Mouse (Mus musculus): ENCODE results near the gene Sh3bp1. TPM values are rescaled to one million over a fixed set of nuclear protein-coding genes. Genes with fewer than 3 reads are reported as not detected.

Gene Sh3bp1
- 17.7 and 22.2 TPM in 2 replicates for polyA plus RNA-seq (2015; fragmentation: Nextera tagmentation; extraction: Ambion mirVana)

DNA sequence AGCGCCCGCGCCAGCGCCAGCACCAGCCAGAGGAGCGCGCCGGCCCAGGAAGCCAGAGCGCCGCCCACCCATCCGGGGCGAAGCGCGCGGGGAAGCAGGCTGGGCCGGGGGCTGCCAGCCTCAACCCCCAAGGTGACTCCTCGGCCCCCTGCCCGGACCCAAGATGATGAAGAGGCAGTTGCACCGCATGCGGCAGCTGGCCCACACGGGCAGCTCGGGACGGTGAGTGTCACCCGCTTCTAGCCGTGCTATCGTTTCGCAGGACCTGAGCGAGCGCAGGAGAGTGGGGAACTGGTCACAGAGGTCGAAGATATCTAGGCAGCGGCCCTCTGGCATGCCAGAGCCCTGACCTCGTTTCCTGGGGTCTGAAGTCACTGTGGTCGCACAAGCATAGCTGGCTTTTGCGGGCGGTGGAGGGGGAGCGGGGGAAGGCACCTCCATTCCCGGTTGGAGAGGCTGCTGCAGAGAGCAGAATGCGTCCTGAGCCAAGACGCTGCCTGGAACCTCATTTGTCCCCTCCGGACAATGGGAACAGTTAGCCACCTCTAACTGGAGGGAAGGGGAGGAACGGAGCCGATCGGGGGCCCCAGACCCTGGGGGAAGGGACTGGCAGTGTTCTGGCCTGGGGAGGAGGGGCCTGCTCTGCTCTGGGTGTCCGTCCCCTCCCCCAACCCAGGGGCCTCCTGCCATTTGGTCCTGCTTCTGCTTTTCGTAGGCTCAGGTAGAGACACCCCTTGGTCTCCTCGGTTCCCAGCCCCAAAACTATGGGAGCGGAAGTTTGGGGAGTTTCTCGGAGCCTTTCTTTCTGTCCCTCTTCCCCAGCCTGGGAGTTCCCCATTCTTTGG lies at the start of gene Sh3bp1:
Gene Sh3bp1 (plus strand): TSS at position 29 of the 845 bp plus-strand sequence.
- DNase-seq (peak; percentile 66), ATAC-seq (ENCODE audit: low read depth) (peak; percentile 63)
- peak within 1 kb of the TSS; percentile 97 for H3K4me2 ChIP-seq
- peak within 1 kb of the TSS; percentile 89 for H3K27ac ChIP-seq
- 1% methylated on average over 38 of the region's 47 CpGs for WGBS (ENCODE audit: insufficient replicate concordance)
- H3K36me3 ChIP-seq = peaks cover 33% of the 10 kb centered on the region
- H3K9ac ChIP-seq = peak within 1 kb of the TSS; percentile 85
- H3K9me3 ChIP-seq (replicated peaks) = no peaks in the 10 kb centered on the region
- H3K4me3 ChIP-seq (replicated peaks) = peak within 1 kb of the TSS; percentile 84
- no peaks in the 10 kb centered on the region for H3K27me3 ChIP-seq
- peaks cover 77% of the 10 kb centered on the region for H3K4me1 ChIP-seq (replicated peaks)

DNA sequence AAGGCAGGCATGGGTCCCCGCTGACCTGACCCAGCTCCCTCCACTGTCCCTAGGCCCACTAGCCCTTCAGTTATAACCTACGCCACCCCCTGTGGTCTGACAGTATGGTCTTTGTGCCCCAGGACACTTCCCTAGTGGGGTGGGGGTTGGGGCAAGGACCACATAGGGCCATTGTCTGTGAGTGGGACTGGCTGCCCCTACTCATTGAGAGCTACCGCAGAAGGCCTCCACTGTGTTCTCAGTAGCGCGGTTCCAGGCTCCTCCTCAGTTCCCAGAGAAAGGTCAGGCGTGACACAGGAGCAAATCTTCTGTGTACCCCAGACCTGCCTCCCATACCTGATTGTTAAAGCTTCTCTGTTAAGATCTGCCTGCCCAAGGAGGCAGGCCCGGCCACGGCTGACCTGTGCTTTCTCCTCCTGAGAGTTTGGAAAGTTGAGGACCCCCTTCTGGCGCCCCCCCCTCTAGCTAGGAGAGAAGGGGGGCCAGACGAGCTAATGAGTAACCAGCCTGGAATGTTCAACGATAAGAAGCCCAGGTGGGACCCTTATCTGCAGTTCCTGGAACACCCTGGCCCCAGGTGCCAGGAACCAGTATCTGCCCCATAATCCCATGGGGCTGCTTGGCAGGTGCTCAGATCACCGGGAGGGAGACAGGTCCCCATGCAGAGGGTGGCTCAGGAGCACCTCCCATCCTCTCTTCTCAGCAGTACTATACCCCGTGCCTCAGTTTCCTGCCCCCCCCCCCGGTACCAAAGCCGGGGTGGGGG lies 49.3 kb upstream of the Sh3bp1 start:
- WGBS (ENCODE audit: insufficient replicate concordance) = 59% methylated on average over 15 of the region's 15 CpGs
- DNase-seq (no peak), ATAC-seq (ENCODE audit: low read depth) (no peak)
- H3K27me3 ChIP-seq = peaks cover 44% of the 10 kb centered on the region
- H3K27ac ChIP-seq = no peak overlapping the region; the same call in 1 of the 2 replicates
- H3K9me3 ChIP-seq (replicated peaks) = no peaks in the 10 kb centered on the region
- H3K9ac ChIP-seq = no peak overlapping the region
- H3K4me3 ChIP-seq (replicated peaks) = no peak overlapping the region
- H3K4me1 ChIP-seq (replicated peaks) = peaks cover 61% of the 10 kb centered on the region
- H3K36me3 ChIP-seq = peaks cover 20% of the 10 kb centered on the region
- no peak overlapping the region for H3K4me2 ChIP-seq

DNA sequence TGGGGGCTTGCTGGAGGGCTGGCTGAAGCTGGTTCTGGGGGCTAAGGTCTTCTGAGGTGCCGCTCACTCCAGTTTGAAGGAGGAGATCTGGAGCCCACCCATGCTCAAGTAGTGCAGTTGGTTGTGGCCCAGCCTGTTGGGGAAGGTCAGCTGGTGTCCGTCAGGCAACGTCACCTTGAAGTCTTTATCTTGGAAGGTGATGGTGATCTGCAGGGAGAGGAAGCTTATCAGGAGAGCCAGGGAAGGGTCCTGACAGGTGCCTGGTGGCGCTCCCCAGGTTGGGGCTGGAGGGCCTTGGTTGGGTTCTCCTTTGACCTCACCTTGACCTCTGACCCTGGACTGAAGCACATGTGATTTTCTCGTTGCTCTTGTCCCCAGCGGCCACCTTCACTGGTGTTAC lies 48.6 kb upstream of the Sh3bp1 start:
- WGBS (ENCODE audit: insufficient replicate concordance) = 40% methylated on average over 6 of the region's 6 CpGs
- H3K4me1 ChIP-seq (replicated peaks) = peaks cover 58% of the 10 kb centered on the region
- H3K9ac ChIP-seq = no peak overlapping the region
- DNase-seq = no peak
- H3K9me3 ChIP-seq (replicated peaks) = no peaks in the 10 kb centered on the region
- H3K36me3 ChIP-seq = peaks cover 20% of the 10 kb centered on the region
- H3K27ac ChIP-seq = no peak overlapping the region
- H3K27me3 ChIP-seq = peaks cover 41% of the 10 kb centered on the region
- no peak for ATAC-seq (ENCODE audit: low read depth)
- H3K4me3 ChIP-seq (replicated peaks) = no peak overlapping the region
- H3K4me2 ChIP-seq = no peak overlapping the region

DNA sequence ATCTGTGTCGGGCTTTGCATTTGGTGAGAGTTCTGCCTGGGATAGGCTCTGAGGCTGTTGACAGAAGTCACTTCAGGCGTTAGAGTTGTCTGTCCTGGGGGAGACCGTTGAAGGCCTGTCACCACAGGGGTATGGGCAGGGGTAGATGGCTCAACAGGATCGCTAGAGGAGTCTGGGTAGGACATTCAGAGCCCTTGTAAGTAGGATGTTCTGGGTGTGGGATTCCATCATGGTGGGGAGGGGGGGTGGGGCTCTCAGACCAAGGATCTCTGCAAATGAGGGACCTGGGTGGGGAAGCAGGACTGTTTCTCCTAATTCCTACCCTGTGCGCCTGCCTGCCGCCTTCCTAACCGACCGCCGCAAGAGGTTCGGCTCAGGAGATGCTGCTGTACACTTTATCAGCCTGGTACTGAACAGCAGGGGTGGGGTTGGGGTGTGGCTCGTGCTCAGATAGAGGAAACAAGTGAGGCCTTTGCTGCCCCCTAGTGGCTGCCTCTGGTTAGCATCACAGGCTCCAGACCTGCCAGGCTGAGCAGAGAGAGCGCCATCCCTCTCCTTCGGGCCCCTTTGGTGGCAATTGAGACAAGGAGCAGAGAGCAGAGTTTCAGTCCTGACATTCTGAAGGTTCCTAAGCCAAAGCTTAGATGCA lies 47.9 kb upstream of the Sh3bp1 start:
- H3K4me3 ChIP-seq (replicated peaks) = no peak overlapping the region
- peak; percentile 90 for ATAC-seq (ENCODE audit: low read depth)
- 6% methylated on average over 13 of the region's 13 CpGs for WGBS (ENCODE audit: insufficient replicate concordance)
- peak overlapping the region; percentile 43; the same call in 1 of the 2 replicates for H3K27ac ChIP-seq
- peak overlapping the region; percentile 37 for H3K4me2 ChIP-seq
- H3K36me3 ChIP-seq = peaks cover 20% of the 10 kb centered on the region
- peak; percentile 88 for DNase-seq
- peaks cover 35% of the 10 kb centered on the region for H3K27me3 ChIP-seq
- H3K9ac ChIP-seq = no peak overlapping the region
- H3K4me1 ChIP-seq (replicated peaks) = peaks cover 53% of the 10 kb centered on the region
- H3K9me3 ChIP-seq (replicated peaks) = no peaks in the 10 kb centered on the region

DNA sequence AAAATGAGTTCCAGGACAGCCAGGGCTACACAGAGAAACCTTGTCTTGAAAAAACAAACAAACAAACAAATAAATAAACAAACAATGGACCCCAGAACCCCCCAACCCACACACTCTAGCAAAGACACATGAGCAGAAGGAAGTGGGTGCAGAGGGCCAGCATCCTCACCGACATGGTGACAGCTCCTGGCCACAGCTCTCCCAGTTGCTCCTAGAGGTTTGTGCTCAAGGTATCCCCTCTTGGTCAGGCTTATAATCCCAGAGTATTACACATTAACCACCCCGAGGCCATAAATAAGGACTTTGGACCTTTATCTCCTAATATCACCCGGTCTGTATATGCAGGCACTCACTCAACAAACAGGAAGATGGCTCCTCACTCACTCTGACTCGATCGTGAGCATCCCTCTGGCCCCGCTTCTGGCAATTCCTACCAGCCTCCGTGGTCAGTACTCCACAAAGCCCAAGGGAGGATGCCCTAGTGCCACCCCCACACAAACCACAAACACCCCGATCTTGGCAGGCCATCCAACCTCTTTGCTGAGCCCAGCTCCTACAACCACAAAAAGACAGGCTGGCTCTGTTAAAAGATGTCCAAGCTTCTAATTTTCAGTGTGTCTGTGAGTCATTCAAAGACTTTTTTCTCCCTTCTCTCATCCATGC lies 44.1 kb upstream of the Sh3bp1 start, which contains the start of gene Lgals2:
Gene Lgals2 (minus strand): TSS at position 227 of the 663 bp plus-strand sequence.
- no peak for ATAC-seq (ENCODE audit: low read depth)

DNA sequence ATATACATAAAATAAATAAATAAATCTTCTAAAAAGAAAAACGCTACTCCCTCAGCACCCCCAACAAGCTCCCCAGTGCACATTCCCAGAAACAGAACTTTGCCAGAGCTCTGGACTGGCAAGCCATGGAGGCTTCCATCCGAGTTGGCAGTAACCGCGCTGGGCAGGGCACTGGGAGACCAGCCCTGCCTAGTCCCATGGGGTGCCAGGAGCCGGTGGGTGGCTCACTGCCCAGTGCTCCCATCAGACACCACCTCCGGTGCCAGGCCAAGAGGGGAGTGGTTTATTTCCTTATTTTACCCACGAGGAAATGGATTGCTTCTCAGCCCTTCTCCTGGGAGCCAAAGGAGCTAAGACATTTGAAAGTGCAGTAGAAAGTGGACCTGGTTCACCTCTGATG lies 42.6 kb upstream of the Sh3bp1 start:
- H3K36me3 ChIP-seq = no peaks in the 10 kb centered on the region
- no peak overlapping the region for H3K4me3 ChIP-seq (replicated peaks)
- DNase-seq (no peak), ATAC-seq (ENCODE audit: low read depth) (no peak)
- peaks cover 11% of the 10 kb centered on the region; the same call in 1 of the 2 replicates for H3K27me3 ChIP-seq
- no peaks in the 10 kb centered on the region for H3K9me3 ChIP-seq (replicated peaks)
- H3K27ac ChIP-seq = no peak overlapping the region
- 66% methylated on average over 7 of the region's 7 CpGs for WGBS (ENCODE audit: insufficient replicate concordance)
- peaks cover 29% of the 10 kb centered on the region for H3K4me1 ChIP-seq (replicated peaks)
- H3K9ac ChIP-seq = no peak overlapping the region
- no peak overlapping the region for H3K4me2 ChIP-seq

More for the DNA sequence above, 44.1 kb upstream of the Sh3bp1 start, which contains the start of gene Lgals2:
- Histone ChIP-seq H3K36me3 (no peaks in the 10 kb centered on the region), H3K4me1 (replicated peaks) (peaks cover 45% of the 10 kb centered on the region), H3K27me3 (peaks cover 20% of the 10 kb centered on the region), H3K4me2 (no peak within 1 kb of the TSS), H3K27ac (no peak within 1 kb of the TSS), H3K9me3 (replicated peaks) (no peaks in the 10 kb centered on the region), H3K4me3 (replicated peaks) (no peak within 1 kb of the TSS), H3K9ac (no peak within 1 kb of the TSS)
- no peak for DNase-seq
- 29% methylated on average over 8 of the region's 8 CpGs for WGBS (ENCODE audit: insufficient replicate concordance)

DNA sequence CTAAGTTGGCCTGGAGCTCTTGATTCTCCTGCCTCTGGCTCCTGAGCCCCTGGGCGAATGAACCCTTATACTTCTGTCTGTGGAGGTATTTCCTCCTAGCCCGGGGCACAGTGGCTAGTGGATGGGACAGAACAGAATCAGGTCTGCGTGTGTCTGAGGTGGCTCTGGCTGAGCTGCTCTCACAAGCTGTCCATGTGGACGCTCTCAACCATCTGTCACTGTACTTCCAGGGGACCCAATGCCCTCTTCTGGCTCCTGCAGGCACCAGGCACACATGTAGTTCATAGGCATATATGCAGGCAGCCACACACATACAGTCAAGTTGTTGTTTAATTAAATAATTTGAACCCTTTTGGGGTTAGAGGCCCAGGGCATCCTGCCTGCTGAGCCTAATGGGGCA lies 40.3 kb upstream of the Sh3bp1 start:
- no peak for ATAC-seq (ENCODE audit: low read depth)
- DNase-seq = no peak
- Histone ChIP-seq H3K4me1 (replicated peaks) (peaks cover 26% of the 10 kb centered on the region), H3K9ac (no peak overlapping the region), H3K36me3 (no peaks in the 10 kb centered on the region), H3K4me3 (replicated peaks) (no peak overlapping the region), H3K9me3 (replicated peaks) (no peaks in the 10 kb centered on the region), H3K4me2 (no peak overlapping the region), H3K27me3 (peaks cover 6% of the 10 kb centered on the region; the same call in 1 of the 2 replicates), H3K27ac (no peak overlapping the region)
- 58% methylated on average over 4 of the region's 4 CpGs for WGBS (ENCODE audit: insufficient replicate concordance)

DNA sequence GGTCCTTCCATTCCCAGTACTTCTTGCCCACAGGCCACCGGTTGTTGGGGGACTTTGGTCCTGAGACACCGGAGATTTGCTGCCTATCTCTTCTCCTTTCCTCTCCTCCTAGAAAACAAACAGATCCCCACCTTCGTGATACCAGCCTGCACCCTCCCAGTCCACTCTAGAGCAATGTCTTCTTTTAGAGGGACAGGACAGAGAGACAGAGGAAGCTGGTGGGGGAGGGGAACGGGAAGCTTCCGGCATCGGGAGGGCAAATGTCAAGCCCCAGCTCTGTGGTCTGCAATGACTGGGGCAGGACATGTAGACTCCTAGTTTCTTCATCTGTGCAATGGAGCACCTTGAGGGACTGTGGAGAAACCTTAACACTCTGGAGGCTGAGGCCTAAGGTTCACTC lies 39.9 kb upstream of the Sh3bp1 start:
- 26% methylated on average over 6 of the region's 6 CpGs for WGBS (ENCODE audit: insufficient replicate concordance)

DNA sequence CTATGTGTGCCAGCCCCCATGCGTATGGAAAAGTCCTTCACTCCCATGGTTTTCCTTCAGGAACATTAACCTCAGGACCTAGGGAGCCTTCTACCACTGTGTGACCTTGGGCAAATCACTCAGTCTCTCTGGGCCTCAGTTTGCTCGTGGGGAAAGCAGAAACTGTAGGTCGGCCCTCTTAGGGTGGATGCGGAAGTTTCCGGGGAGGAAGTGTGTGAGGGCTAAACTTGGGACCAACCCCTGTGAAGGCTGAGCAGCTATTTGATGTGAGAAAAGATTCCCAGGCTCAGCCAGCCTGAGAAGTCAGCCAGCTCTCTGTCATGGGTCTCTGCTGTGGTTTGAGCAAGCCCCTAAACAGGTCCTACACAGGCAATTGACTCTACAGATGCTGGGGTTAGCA lies 37.3 kb upstream of the Sh3bp1 start:
- peaks cover 20% of the 10 kb centered on the region for H3K4me1 ChIP-seq (replicated peaks)

More for the DNA sequence above, 39.9 kb upstream of the Sh3bp1 start:
- Histone ChIP-seq H3K4me1 (replicated peaks) (peaks cover 26% of the 10 kb centered on the region), H3K9me3 (replicated peaks) (no peaks in the 10 kb centered on the region), H3K4me3 (replicated peaks) (no peak overlapping the region), H3K36me3 (no peaks in the 10 kb centered on the region), H3K4me2 (no peak overlapping the region), H3K9ac (no peak overlapping the region), H3K27ac (no peak overlapping the region), H3K27me3 (peaks cover 6% of the 10 kb centered on the region; the same call in 1 of the 2 replicates)
- ATAC-seq (ENCODE audit: low read depth) (no peak), DNase-seq (no peak)

DNA sequence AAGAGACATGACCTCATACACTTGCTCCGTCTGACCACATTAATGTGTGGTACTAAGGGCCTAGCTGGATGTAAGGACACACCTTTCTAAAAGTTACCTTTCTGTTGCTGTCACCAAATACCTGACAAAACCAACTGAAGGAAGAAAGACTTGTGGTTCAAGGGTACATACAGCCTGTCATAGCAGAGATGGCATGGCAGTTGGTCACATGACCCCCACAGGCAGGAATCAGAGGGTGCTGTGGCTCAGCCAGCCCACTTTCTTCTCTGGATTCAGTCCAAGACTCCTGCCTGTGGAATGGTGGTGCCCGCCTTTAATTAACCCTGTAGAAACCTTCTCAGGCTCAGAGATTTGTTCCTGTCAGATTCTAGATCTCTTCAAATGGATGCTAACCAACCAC lies 36.4 kb upstream of the Sh3bp1 start:
- ATAC-seq (ENCODE audit: low read depth) (no peak), DNase-seq (no peak)
- Histone ChIP-seq H3K4me2 (no peak overlapping the region), H3K36me3 (no peaks in the 10 kb centered on the region), H3K9me3 (replicated peaks) (no peaks in the 10 kb centered on the region), H3K4me1 (replicated peaks) (peaks cover 20% of the 10 kb centered on the region), H3K27me3 (0 out of 2 replicates have a peak, but pooled peaks cover 3% of the 10 kb centered on the region), H3K27ac (no peak overlapping the region), H3K9ac (no peak overlapping the region), H3K4me3 (replicated peaks) (no peak overlapping the region)
- 59% methylated on average over 2 of the region's 2 CpGs for WGBS (ENCODE audit: insufficient replicate concordance)

More for the DNA sequence above, 37.3 kb upstream of the Sh3bp1 start:
- DNase-seq = no peak
- no peaks in the 10 kb centered on the region for H3K36me3 ChIP-seq
- H3K4me2 ChIP-seq = no peak overlapping the region
- WGBS (ENCODE audit: insufficient replicate concordance) = 62% methylated on average over 5 of the region's 5 CpGs
- no peak overlapping the region for H3K4me3 ChIP-seq (replicated peaks)
- H3K27ac ChIP-seq = no peak overlapping the region
- 0 out of 2 replicates have a peak, but pooled peaks cover 3% of the 10 kb centered on the region for H3K27me3 ChIP-seq
- H3K9me3 ChIP-seq (replicated peaks) = no peaks in the 10 kb centered on the region
- no peak for ATAC-seq (ENCODE audit: low read depth)
- H3K9ac ChIP-seq = no peak overlapping the region
